Mouse (Mus musculus): ENCODE measurements around the gene Hmga2.
"Not testable (repeated sequence)": the region's sequence is repeated elsewhere in the genome, so short reads cannot be mapped to it uniquely, and the experiment has no call there.

Hmga2 gene

DNA sequence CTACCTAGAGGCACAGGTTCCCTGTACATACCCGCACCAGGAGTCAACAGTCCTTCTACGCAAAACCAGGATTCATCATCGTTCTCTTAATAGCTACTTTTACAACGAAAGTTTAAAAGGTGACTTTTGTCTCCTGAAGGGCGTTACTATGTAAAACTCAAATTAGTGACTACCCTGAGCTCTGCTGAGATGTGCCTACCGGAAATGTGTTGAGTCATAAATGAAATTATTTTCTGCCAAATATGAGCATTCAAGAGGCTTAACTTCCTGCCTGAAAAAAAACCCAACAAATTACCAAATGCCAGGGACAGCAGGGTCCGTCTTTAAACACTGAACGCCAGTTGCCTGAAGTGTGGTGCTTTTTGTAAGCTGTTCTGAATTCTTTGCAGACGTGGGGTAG is 81.5 kb downstream of the Hmga2 start:
- no peak for DNase-seq (ENCODE audit: low spot score in 2 of 2)

DNA sequence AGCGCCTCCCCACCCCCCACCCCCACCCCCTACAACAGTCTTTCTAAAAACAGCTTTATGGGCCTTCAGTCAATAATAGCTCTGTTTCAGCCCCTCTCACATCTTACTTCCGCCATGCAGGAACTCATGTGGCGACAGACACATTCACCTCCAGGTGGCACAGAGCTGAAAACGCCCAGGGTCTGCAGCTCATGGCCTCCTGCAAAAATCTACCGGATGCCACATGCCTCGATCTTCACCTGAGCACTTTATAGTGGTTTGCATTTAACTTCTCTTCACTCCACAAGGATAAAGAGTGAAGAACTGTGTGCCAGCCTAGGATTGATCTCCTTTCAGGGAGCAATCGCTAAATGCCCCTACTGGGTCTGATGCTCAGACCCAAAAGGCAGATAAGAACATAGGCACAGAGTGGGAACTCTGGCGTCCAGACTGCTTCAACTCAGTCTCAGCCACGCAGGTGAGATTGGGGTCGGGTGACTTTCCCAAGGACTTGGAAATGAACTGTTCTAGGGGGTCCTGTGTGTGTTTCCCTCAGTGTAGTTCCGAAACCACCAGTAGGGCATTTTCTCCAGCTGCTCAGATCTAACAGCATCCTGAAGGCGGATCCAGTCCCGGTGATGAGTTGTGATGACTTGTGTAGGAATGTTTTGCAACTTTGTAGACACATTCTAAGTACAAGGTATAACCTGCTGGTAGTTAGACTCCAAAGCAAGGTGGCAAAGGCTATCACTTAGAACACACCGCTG is 84.1 kb downstream of the Hmga2 start:
- no peak for DNase-seq (ENCODE audit: low spot score in 2 of 2)

DNA sequence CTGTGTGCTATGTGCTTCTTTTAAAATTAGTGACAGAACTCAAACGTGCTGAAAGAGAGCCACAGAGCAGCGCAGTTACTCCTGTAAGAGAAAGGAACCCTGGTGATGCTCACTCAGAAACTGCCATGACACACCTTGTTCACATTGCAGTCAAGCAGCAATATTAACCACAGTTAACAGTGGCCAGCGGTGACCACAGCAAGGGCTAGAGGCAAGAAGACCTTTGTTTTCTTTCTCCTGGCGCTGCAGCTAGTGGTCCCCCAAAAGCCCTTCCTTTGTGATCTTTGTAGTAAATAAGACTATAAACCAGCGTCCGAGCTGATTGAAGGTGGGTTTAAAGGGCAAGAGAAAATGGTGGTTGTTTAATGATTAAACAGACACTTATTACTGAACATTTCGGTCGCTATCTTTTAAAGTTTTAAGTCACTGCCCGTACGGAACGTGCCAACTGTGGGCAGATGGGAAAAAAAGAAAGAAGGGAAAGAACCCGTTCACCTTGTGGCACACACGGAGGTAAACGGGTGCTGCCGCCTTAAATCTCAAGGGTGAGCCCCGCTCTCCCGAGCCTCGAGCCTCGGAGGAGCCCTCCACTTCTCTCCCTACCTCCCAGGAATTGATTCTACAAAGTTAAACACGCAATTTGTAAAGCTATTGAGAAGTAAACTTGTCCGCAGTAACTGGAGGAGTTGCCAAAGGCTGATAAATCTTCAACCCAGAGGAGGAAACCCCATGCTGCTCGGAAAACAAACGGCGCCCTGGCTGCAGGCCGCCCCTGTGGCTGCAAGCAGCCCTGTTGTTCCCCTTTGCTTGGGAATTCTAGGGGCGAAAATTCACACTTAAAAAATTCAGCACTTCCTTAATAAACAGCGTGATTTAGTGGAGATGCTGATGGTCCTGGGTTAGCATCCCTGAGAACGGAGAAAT is 85.1 kb downstream of the Hmga2 start:
- DNase-seq (ENCODE audit: low spot score in 2 of 2) = no peak

DNA sequence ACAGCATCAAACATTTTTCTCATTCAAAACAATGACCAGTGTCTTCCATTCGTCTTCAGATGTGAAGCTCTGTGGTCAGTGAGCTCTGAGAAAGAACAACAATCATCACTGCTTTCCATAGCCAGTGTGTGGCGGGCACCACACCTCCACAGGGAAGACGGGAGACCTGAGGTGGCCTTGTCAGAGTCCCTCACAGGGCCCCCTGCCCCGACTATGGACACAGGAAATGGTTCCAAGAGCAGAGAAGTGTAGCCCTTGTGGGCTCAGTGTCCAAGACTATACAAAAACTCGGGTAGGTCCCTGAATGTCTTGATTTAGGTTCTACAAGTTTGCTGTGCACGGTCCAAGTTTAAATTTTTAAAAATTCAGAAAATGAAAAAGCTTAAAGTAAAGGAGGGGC is 86.6 kb downstream of the Hmga2 start:
- DNase-seq (ENCODE audit: low spot score in 2 of 2) = no peak

GRCm38 (mm10) chr10:120388966-120389365 is 87.3 kb downstream of the Hmga2 start:
- no peak for DNase-seq (ENCODE audit: low spot score in 2 of 2)

- DNase-seq (ENCODE audit: low spot score in 2 of 2) = no peak
Measured at GRCm38 (mm10) chr10:120388400-120388871, 87.8 kb downstream of the Hmga2 start.

DNA sequence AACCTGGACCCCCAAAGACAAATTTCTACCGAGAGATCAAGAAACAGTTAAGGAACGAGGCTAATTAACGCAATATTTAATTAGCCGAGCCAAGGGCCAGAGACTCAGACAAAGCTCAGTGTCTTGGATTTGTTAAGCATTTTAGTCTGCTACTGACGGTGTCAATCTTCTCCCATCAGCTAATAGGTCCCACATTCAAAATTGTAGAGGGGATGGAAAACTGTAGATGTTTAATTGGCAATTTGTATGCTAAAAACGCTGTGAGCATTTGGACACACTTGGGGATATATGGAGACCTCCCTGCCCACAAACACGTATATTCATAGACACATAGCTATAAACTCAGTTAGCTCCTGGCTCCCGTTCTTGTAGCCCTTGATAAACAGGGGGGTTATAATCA is 89.2 kb downstream of the Hmga2 start:
- no peak for DNase-seq (ENCODE audit: low spot score in 2 of 2)

- no peak for DNase-seq (ENCODE audit: low spot score in 2 of 2)
Measured at GRCm38 (mm10) chr10:120384797-120385600, 91.3 kb downstream of the Hmga2 start.

DNA sequence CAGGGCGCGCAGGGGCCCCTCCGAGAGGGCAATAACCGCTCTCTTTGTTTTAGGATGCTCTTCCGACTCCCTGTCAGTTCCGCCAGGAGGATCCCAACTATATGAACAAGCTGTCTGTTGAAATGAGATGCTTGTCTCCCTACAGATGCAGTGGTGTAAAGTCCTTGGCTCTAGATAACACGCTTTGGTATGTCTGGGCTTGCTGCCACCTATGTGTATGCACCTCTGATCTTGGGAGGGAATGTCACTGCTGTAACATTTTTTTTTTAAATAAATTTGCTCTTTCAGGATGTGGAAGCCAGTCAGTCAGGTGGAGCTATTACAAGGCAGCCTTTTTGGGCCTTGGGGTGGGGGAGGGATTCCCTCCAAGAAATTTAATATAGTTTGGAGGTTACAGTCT is 92.2 kb downstream of the Hmga2 start:
- DNase-seq (ENCODE audit: low spot score in 2 of 2) = no peak

GRCm38 (mm10) chr10:120377795-120378194 is 98.5 kb downstream of the Hmga2 start:
- no peak for DNase-seq (ENCODE audit: low spot score in 2 of 2)

GRCm38 (mm10) chr10:120377327-120377752 is 98.9 kb downstream of the Hmga2 start:
- DNase-seq (ENCODE audit: low spot score in 2 of 2) = no peak

GRCm38 (mm10) chr10:120375438-120375837 is 100.8 kb downstream of the Hmga2 start:
- DNase-seq (ENCODE audit: low spot score in 2 of 2) = no peak

DNA sequence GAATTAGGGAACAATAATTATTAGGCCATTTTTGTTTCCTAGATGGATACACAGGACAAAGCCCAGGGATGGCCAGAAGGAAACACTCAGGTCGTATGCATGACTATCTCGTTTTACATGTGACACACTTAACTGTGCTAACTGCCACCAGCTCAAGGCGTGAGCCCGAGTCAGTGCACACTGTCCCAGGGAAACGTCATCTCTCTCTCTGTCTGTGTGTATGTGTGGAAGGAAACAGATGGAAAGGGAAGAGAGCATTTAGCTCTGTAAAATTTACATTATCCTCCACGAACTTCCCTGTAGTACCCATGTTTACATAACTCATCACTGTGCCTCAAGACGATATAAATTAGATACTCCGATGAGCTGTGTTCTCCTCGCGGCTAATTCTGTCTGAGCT is 105.1 kb downstream of the Hmga2 start:
- no peak for DNase-seq (ENCODE audit: low spot score in 2 of 2)

GRCm38 (mm10) chr10:120369187-120369805 is 107.0 kb downstream of the Hmga2 start:
- DNase-seq (ENCODE audit: low spot score in 2 of 2) = no peak

- not testable (repeated sequence) for DNase-seq (ENCODE audit: low spot score in 2 of 2)
Measured at GRCm38 (mm10) chr10:120366173-120366592, 110.1 kb downstream of the Hmga2 start.

- no peak for DNase-seq (ENCODE audit: low spot score in 2 of 2)
Measured at GRCm38 (mm10) chr10:120365380-120366172, 110.7 kb downstream of the Hmga2 start.

- DNase-seq (ENCODE audit: low spot score in 2 of 2) = no peak
Measured at GRCm38 (mm10) chr10:120363983-120364582, 112.2 kb downstream of the Hmga2 start.

DNA sequence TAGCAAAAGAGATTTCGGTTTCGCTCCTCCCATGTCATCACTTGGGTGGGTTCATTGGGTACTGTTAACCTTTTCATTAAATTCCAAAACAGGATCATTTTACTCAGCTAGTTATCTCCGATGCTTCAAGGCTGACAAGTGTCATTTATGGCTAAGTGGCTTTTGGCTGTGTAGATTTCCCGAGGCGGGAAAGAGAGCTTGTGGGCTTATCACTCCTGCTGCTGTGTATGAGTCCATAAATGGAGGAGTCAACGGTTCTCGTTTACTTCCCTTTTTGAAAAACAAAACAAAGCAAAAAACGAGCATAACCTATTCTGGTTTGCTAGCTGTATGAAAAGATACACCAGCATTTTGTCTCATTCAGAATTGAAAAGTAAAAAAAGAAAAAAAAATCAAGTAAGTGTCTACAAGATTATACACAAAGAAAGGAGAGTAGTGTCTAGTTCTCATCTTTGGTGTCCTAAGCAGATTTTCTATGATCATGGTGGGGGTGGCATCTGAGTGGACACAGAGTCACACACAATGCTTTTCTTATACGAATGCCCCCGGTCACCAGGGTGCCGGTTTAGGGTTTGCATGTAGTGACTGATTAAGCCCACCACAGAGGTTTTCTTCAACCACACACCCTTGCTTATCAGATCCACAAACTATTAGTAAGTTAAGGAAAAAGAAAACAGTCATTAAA is 112.8 kb downstream of the Hmga2 start:
- DNase-seq (ENCODE audit: low spot score in 2 of 2) = not testable (repeated sequence)

DNA sequence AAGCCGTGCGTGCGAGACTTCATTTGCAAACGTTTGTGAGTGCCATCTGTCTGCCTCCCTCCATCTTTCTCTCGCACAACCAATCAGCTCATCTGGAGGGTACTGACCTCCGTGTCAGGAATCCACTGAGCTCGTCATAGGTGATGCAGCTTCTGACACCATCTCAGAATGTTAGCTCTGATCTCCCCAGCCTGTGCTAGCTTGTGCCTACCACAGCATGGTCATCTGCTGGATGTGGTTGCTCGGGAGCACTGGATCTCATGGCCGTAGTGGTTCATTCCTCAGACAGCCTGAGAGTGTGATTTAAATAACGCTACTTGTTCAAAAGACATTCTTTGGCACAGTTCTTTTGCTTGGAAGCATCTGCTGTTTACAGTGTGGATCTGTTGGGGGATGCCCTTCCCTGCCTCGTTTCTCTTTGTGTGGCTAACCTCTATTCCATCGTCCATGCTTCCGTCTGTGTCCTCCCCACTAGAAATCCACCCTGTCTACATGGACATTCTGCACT is 121.7 kb downstream of the Hmga2 start:
- no peak for DNase-seq (ENCODE audit: low spot score in 2 of 2)

Data from natural killer cell, adult 2 months (primary cell).